Mouse (Mus musculus): ENCODE results near the gene Ppm1f.
"Not testable (repeated sequence)": the region's sequence is repeated elsewhere in the genome, so short reads cannot be mapped to it uniquely, and the experiment has no call there.

Gene Ppm1f

DNA sequence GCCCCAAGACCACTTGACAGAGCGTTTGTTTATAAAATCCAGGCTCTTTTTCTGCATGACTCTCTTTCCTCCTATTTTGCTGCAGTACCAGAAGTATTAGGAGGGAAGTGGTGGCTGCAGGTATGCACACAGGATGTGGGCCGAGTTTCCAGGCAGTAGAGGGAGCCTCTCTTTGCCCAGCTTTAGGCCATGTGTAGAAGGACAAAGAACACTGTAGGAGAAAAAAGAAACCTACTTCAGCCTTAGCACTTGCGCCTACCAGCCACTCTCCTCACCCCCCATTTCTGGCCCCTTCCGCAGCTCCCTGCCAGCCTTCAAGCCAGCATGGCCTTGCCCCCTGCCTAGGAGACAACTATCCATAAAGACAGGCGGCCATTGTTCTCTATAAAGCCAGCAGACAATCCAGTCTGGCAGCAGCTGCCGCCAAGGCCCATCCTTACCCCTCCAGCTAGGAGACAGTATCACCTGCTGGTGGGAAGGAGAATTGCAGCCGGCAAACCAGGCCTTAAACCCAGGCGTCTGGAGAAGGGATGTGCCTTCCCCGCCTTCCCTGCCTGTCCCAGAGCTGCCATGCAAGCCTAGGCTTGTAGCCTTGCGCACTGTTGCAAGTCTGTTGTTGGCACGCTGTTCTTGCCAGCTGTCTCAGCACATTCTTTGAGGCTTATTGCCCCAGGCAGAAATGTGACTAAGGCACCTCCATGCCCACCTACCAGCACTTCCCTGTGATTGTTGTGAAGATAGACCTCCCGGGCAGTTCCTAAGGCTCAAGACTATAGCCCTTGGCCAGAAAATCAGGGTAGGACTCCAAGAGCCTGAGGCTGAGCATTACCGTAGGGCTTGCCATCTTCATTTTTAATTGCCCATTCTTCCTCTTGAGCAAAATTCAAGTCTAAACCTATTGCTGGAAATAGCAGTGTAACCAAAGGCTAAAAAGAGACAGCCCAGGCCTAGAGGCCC is 15.7 kb downstream of the Ppm1f start:
- DNase-seq (ENCODE audit: low read depth in 1 of 2, low spot score in 2 of 2), result peak; percentile 31 to 58

- no peak for DNase-seq (ENCODE audit: low read depth in 1 of 2, low spot score in 2 of 2)
These were observed 17.2 kb downstream of the Ppm1f start for GRCm38 (mm10) chr16:16913440-16913839.

DNA sequence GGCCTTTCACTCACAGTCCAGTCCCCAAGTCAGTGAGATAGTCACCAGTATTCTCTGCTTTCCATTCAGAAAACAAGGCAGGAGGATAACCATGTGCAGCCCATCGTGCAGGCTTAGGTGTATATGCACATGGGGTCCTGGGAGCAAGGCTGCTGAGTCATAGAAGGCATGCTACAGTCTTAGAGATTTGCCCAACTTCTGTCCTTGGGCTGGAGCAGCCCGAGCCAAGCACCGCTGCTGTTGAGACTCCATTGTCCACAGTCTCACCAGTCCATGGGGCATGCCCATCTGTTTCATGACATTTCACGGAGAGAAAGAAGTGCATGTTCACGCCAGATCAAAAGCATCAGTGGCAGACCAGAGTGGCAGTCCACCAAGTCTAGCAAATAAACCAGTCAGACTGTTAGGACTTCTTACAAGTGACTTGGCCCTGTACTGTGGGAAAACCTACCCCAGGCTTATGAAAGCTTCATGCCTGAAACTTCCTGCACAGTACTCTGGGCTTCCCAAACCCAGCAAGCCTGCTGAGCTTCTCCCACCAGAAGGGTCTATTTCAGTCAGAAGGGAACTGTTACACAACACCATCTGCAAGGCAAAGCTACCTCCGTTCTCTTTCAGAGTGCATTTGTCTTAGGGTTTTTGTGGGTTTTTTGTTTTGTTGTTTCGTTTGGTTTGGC is 22.3 kb downstream of the Ppm1f start:
- no peak for DNase-seq (ENCODE audit: low read depth in 1 of 2, low spot score in 2 of 2)

- DNase-seq (ENCODE audit: low read depth in 1 of 2, low spot score in 2 of 2), result no peak
These were observed 24.8 kb downstream of the Ppm1f start for GRCm38 (mm10) chr16:16921021-16921435.

DNA sequence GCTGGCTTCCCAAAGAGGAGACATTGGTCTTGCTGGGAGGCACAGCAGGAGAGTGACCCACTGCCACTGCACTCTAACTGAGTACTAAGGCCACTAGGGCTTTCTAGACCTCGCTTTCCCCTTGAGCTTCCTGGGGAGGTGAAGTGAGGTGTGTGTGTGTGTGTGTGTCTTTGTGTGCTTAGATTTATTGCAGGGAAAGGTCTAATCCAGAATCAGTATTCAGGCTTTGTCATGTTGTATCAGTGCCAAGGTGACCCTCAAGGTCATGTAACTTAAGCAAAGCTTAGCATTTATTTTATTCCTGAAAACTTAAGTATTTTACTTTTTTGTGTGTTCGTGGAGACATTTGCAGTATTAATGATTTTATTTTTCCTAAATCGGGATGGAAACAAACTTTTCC is 28.2 kb downstream of the Ppm1f start:
- DNase-seq (ENCODE audit: low read depth in 1 of 2, low spot score in 2 of 2), result no peak

- no peak for DNase-seq (ENCODE audit: low read depth in 1 of 2, low spot score in 2 of 2)
These were observed 30.3 kb downstream of the Ppm1f start for GRCm38 (mm10) chr16:16926536-16926935.

- not testable (repeated sequence) for DNase-seq (ENCODE audit: low read depth in 1 of 2, low spot score in 2 of 2)
These were observed 32.6 kb downstream of the Ppm1f start for GRCm38 (mm10) chr16:16928908-16929307.

GRCm38 (mm10) chr16:16930326-16930725 is 34.1 kb downstream of the Ppm1f start:
- no peak for DNase-seq (ENCODE audit: low read depth in 1 of 2, low spot score in 2 of 2)

DNA sequence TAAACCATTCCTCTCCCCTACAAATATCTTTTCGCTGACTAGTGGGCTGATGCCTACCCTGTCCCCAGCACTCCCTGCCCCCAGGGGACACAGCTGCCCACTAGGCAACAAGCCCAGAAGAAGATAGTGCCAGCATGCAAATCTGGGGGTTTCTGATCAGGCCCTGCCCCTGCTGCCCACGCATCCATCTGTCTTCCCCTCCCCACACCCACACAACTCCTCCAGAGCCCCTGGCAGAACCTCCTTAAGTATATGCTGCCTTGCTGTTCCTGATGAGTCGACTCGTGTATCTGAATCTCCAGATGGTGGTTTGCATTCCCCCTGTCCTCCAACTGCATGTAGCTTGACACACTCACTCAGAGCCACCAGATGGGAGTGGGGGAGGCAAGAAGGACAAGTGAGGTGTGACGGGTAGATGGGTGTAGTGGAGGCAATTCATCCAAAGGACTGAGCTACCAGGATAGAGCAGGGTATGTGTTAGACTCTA is 34.6 kb downstream of the Ppm1f start:
- DNase-seq (ENCODE audit: low read depth in 1 of 2, low spot score in 2 of 2), result no peak

GRCm38 (mm10) chr16:16939543-16939942 is 43.3 kb downstream of the Ppm1f start:
- DNase-seq (ENCODE audit: low read depth in 1 of 2, low spot score in 2 of 2), result no peak

GRCm38 (mm10) chr16:16941078-16941477 is 44.8 kb downstream of the Ppm1f start:
- no peak for DNase-seq (ENCODE audit: low read depth in 1 of 2, low spot score in 2 of 2)

DNA sequence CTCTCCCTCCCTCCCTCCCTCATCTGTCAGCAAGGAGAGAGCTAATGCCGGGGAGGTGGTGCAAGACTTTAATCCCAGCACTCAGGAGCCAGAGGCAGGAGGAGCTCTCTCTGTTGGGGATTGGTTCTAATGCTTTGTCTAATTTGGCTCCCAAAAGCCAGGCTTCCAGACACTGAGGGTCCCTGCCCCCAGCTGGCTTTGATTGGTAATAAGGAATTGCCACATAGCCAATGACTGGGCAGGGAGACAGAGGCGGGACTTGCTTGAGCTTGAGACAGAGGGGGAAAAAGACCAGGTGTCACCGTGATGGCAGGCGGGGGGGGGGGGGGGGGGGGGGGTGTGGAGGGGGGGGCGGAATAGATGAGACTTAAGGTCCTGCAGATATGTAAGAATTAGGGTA is 62.3 kb downstream of the Ppm1f start:
- DNase-seq (ENCODE audit: low read depth in 1 of 2, low spot score in 2 of 2), result no peak

DNA sequence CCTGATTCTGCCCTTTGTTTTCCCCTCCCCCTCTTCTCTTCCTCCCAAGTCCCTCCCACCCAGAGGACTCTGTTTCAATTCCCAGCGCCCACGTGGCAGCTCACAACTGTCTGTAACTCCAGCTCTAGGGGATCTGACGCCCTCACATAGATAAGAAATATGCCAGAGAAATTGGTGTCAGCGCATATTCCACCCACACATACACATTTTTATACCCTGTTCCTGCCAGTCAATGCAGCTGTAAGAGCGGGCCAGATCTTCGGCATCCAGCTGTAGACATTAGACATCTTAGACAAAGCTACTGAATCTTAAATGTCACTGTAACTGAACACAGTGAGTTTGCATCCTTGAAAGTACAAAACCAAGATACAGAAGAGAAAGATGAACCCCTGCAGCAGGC is 63.6 kb downstream of the Ppm1f start:
- DNase-seq (ENCODE audit: low read depth in 1 of 2, low spot score in 2 of 2), result no peak

DNA sequence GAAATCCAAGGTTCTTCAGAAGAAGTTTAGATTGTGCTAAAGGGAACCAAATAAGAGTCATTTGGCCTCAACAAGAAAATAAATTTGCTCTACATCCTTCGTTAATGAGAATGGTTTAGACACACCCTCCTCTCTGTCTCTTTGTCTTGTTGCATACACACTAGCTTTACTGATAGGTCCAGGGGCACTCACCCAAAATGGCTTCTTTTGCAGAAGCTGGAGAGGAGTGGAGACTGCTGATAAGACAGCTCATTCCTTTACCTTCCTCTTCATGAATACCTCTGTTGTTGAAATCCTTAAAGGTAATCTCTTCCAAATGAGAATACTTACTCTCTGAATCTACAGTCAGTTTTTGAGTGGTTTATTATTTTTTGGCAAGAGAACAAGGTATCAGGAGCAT is 68.9 kb downstream of the Ppm1f start:
- DNase-seq (ENCODE audit: low read depth in 1 of 2, low spot score in 2 of 2), result no peak

GRCm38 (mm10) chr16:16966290-16966689 is 70.0 kb downstream of the Ppm1f start:
- no peak for DNase-seq (ENCODE audit: low read depth in 1 of 2, low spot score in 2 of 2)

Data from monocyte, adult 2 months (primary cell).